In genomic region chr10:19525939-19526338, GRCm38 (mm10) we compare ENCODE assay signal across 29 mouse cellular contexts.
DNase-seq lines count a peak whose midpoint lies in the region; ATAC-seq and TF ChIP-seq lines count a peak whose summit lies in the region.
"Had no signal": no experiment of that assay in that cellular context is flagged by ENCODE, and none has a peak within 500 bp of the region (broad histone marks: within the 10 kb centered on the region; RNA-seq: fewer than 3 reads in every experiment).

No protein-coding gene starts in this region.

- no peak overlapping the region for H3K9ac ChIP-seq in liver, embryonic 16.5 days (ENCODE audit: low read depth, low read length)
- no peak overlapping the region for H3K9ac ChIP-seq in liver, embryonic 12.5 days
- no peak overlapping the region for H3K9ac ChIP-seq in intestine, embryonic 14.5 days (ENCODE audit: low read length)
- no peak overlapping the region for H3K9ac ChIP-seq in intestine, postnatal 0 days (ENCODE audit: low read depth, low read length)
- no peak overlapping the region for H3K9ac ChIP-seq in hindbrain, postnatal 0 days (replicated peaks; ENCODE audit: low read length)
- H3K9ac ChIP-seq: embryonic facial prominence, embryonic 12.5 days; embryonic facial prominence, embryonic 15.5 days; forebrain, embryonic 12.5 days; forebrain, embryonic 15.5 days; heart, embryonic 13.5 days; hindbrain, embryonic 13.5 days had no signal

- H3K9me3 ChIP-seq in liver, embryonic 16.5 days (replicated peaks; ENCODE audit: control insufficient read depth, low read length): no peaks in the 10 kb centered on the region
- no peaks in the 10 kb centered on the region for H3K9me3 ChIP-seq in liver, embryonic 12.5 days (replicated peaks)
- no peaks in the 10 kb centered on the region for H3K9me3 ChIP-seq in intestine, embryonic 14.5 days (ENCODE audit: control insufficient read depth, low read length)
- no peaks in the 10 kb centered on the region for H3K9me3 ChIP-seq in intestine, postnatal 0 days (ENCODE audit: control insufficient read depth)
- H3K9me3 ChIP-seq in hindbrain, postnatal 0 days (ENCODE audit: low read length): no peaks in the 10 kb centered on the region
- H3K9me3 ChIP-seq: embryonic facial prominence, embryonic 12.5 days; embryonic facial prominence, embryonic 15.5 days; forebrain, embryonic 12.5 days; forebrain, embryonic 15.5 days; G1E; heart, embryonic 10.5 days; heart, embryonic 13.5 days; hindbrain, embryonic 13.5 days had no signal

- TF ChIP-seq CTCF in intestine, postnatal 0 days (IDR thresholded peaks at IDR 0.05; ENCODE audit: low read depth): no peak
- TF ChIP-seq CTCF in hindbrain, postnatal 0 days (IDR thresholded peaks at IDR 0.05; ENCODE audit: low read depth): no peak

- H3K27ac ChIP-seq in liver, embryonic 16.5 days (ENCODE audit: low read length): peak overlapping the region; percentile 70
- H3K27ac ChIP-seq in liver, embryonic 12.5 days: no peak overlapping the region
- no peak overlapping the region; the same call in 1 of the 2 replicates for H3K27ac ChIP-seq in intestine, embryonic 14.5 days (ENCODE audit: low read depth)
- 0 out of 2 replicates have a peak overlapping the region, but pooled peaks have one; percentile 30 for H3K27ac ChIP-seq in intestine, postnatal 0 days (ENCODE audit: low read depth, low read length)
- H3K27ac ChIP-seq in hindbrain, postnatal 0 days: no peak overlapping the region
- H3K27ac ChIP-seq: embryonic facial prominence, embryonic 12.5 days; embryonic facial prominence, embryonic 15.5 days; forebrain, embryonic 12.5 days; forebrain, embryonic 15.5 days; heart, adult 2 months; heart, embryonic 10.5 days; heart, embryonic 13.5 days; hindbrain, embryonic 13.5 days had no signal

- no peaks in the 10 kb centered on the region for H3K36me3 ChIP-seq in liver, embryonic 16.5 days (ENCODE audit: control insufficient read depth, insufficient read depth)
- H3K36me3 ChIP-seq in liver, embryonic 12.5 days: no peaks in the 10 kb centered on the region
- H3K36me3 ChIP-seq in intestine, embryonic 14.5 days (ENCODE audit: control insufficient read depth, insufficient read depth, low read length): no peaks in the 10 kb centered on the region
- no peaks in the 10 kb centered on the region for H3K36me3 ChIP-seq in intestine, postnatal 0 days (ENCODE audit: control insufficient read depth, insufficient read depth)
- no peaks in the 10 kb centered on the region for H3K36me3 ChIP-seq in hindbrain, postnatal 0 days (ENCODE audit: insufficient read depth, low read length)
- H3K36me3 ChIP-seq: embryonic facial prominence, embryonic 12.5 days; embryonic facial prominence, embryonic 15.5 days; forebrain, embryonic 12.5 days; forebrain, embryonic 15.5 days; G1E; heart, embryonic 10.5 days; heart, embryonic 13.5 days; hindbrain, embryonic 13.5 days had no signal

- DNase-seq in intestine, embryonic 14.5 days (ENCODE audit: low spot score): peak; percentile 38
- no peak for DNase-seq in hindbrain, postnatal 0 days (ENCODE audit: low spot score)
- DNase-seq in kidney, postnatal 36 days: no peak
- DNase-seq: adrenal gland, postnatal 10 days; adrenal gland, postnatal 36 days; B cell, adult 2 months; cerebellum, adult 11 months; cerebellum, adult 2 months; cerebellum, adult 9-11 months; cerebellum, postnatal 25 days; gastrocnemius, postnatal 36 days; heart, adult 2 months; heart, postnatal 14 days; heart, postnatal 4 days had no signal

- H3K4me2 ChIP-seq in liver, embryonic 16.5 days (ENCODE audit: low read depth, low read length): no peak overlapping the region
- H3K4me2 ChIP-seq in liver, embryonic 12.5 days: no peak overlapping the region
- no peak overlapping the region for H3K4me2 ChIP-seq in intestine, embryonic 14.5 days (ENCODE audit: low read length)
- H3K4me2 ChIP-seq in intestine, postnatal 0 days (replicated peaks; ENCODE audit: low read depth): no peak overlapping the region
- H3K4me2 ChIP-seq in hindbrain, postnatal 0 days (ENCODE audit: low read depth, low read length): no peak overlapping the region
- H3K4me2 ChIP-seq: embryonic facial prominence, embryonic 12.5 days; embryonic facial prominence, embryonic 15.5 days; forebrain, embryonic 12.5 days; forebrain, embryonic 15.5 days; heart, embryonic 13.5 days; hindbrain, embryonic 13.5 days had no signal

- H3K4me3 ChIP-seq in liver, embryonic 16.5 days (ENCODE audit: low read depth, low read length): no peak overlapping the region
- H3K4me3 ChIP-seq in liver, embryonic 12.5 days: no peak overlapping the region
- no peak overlapping the region for H3K4me3 ChIP-seq in intestine, embryonic 14.5 days (ENCODE audit: low read depth, low read length)
- no peak overlapping the region for H3K4me3 ChIP-seq in intestine, postnatal 0 days (ENCODE audit: low read depth, low read length)
- no peak overlapping the region for H3K4me3 ChIP-seq in hindbrain, postnatal 0 days (ENCODE audit: low read length)
- H3K4me3 ChIP-seq: embryonic facial prominence, embryonic 12.5 days; embryonic facial prominence, embryonic 15.5 days; forebrain, embryonic 12.5 days; forebrain, embryonic 15.5 days; heart, adult 2 months; heart, embryonic 10.5 days; heart, embryonic 13.5 days; hindbrain, embryonic 13.5 days had no signal

- no peaks in the 10 kb centered on the region for H3K27me3 ChIP-seq in liver, embryonic 16.5 days (ENCODE audit: control insufficient read depth, insufficient read depth, low read depth, low read length)
- no peaks in the 10 kb centered on the region for H3K27me3 ChIP-seq in liver, embryonic 12.5 days (replicated peaks)
- no peaks in the 10 kb centered on the region for H3K27me3 ChIP-seq in intestine, embryonic 14.5 days (replicated peaks; ENCODE audit: control insufficient read depth, insufficient read depth, low read length)
- H3K27me3 ChIP-seq in intestine, postnatal 0 days (replicated peaks; ENCODE audit: control insufficient read depth, insufficient read depth, low read length): no peaks in the 10 kb centered on the region
- H3K27me3 ChIP-seq in hindbrain, postnatal 0 days (ENCODE audit: insufficient read depth, low read length): no peaks in the 10 kb centered on the region
- H3K27me3 ChIP-seq: CH12.LX; embryonic facial prominence, embryonic 12.5 days; embryonic facial prominence, embryonic 15.5 days; forebrain, embryonic 12.5 days; forebrain, embryonic 15.5 days; heart, embryonic 13.5 days; hindbrain, embryonic 13.5 days; Patski had no signal

- no peaks in the 10 kb centered on the region; the same call in 1 of the 2 replicates for H3K4me1 ChIP-seq in liver, embryonic 16.5 days (ENCODE audit: control insufficient read depth, low read depth, low read length)
- H3K4me1 ChIP-seq in liver, embryonic 12.5 days: 0 out of 2 replicates have a peak, but pooled peaks cover 10% of the 10 kb centered on the region
- no peaks in the 10 kb centered on the region for H3K4me1 ChIP-seq in intestine, embryonic 14.5 days (replicated peaks; ENCODE audit: control insufficient read depth, insufficient read depth, low read length)
- no peaks in the 10 kb centered on the region; the same call in none of the 2 replicates for H3K4me1 ChIP-seq in intestine, postnatal 0 days (replicated peaks; ENCODE audit: control insufficient read depth, insufficient read depth, low read length)
- H3K4me1 ChIP-seq in hindbrain, postnatal 0 days (ENCODE audit: insufficient read depth, low read length): no peaks in the 10 kb centered on the region
- H3K4me1 ChIP-seq: embryonic facial prominence, embryonic 12.5 days; embryonic facial prominence, embryonic 15.5 days; forebrain, embryonic 12.5 days; forebrain, embryonic 15.5 days; heart, embryonic 10.5 days; heart, embryonic 13.5 days; hindbrain, embryonic 13.5 days had no signal

- no peak for ATAC-seq in liver, embryonic 16.5 days (ENCODE audit: low read depth)
- no peak for ATAC-seq in liver, embryonic 12.5 days
- ATAC-seq in intestine, embryonic 14.5 days (replicated peaks; ENCODE audit: low FRiP score, low TSS enrichment, low read depth): no peak
- peak; percentile 52; the same call in 1 of the 2 replicates for ATAC-seq in intestine, postnatal 0 days
- ATAC-seq in hindbrain, postnatal 0 days: no peak
- ATAC-seq: forebrain, embryonic 15.5 days; hindbrain, embryonic 16.5 days; inflammation-experienced regulatory T-cells, adult 6 months had no signal

Comparison
In these comparisons a context has a peak if more than half of its experiments do, and no peak if none do; other contexts are left out.
1. H3K27ac ChIP-seq: peak in liver, embryonic 16.5 days (single experiment) and intestine, postnatal 0 days (single experiment); none in liver, embryonic 12.5 days (single experiment), intestine, embryonic 14.5 days (single experiment) and hindbrain, postnatal 0 days (single experiment).